Mouse (Mus musculus) testis, adult 2 months (tissue): Measurements from ENCODE around the gene Csrp2. TPM values are rescaled to one million over a fixed set of nuclear protein-coding genes. Genes with fewer than 3 reads are reported as not detected.

Source experiments
- H3K27ac ChIP-seq: fragments of 200-500 bp; 2 replicates; pipeline ENCODE4 v1.5.1; 2012; ENCODE audit warnings: low read depth, low read length; ENCODE audit not compliant: control insufficient read depth, insufficient read depth
- H3K27me3 ChIP-seq: fragments of 200-500 bp; 2 replicates; pipeline ENCODE4 v1.6.1; 2012; ENCODE audit warnings: mild to moderate bottlenecking, low read length, moderate library complexity; ENCODE audit not compliant: control insufficient read depth, insufficient read depth
- H3K36me3 ChIP-seq: fragments of 200-500 bp; 2 replicates; pipeline ENCODE4 v1.6.1; 2012; ENCODE audit warnings: mild to moderate bottlenecking, low read length; ENCODE audit not compliant: control insufficient read depth, insufficient read depth
- H3K4me1 ChIP-seq: fragments of 200-500 bp; 2 replicates; pipeline ENCODE4 v1.6.1; 2012; ENCODE audit warnings: low read length; ENCODE audit not compliant: control insufficient read depth, insufficient read depth
- H3K4me3 ChIP-seq: fragments of 200-500 bp; 2 replicates; pipeline ENCODE4 v1.5.1; 2012; ENCODE audit warnings: low read depth, mild to moderate bottlenecking, low read length, moderate library complexity, mixed read lengths; ENCODE audit not compliant: control insufficient read depth
- CTCF ChIP-seq: fragments of 200-500 bp; IDR thresholded peaks from 2 replicates; pipeline ENCODE4 v1.5.1; 2012; ENCODE audit warnings: low read depth, mild to moderate bottlenecking, inconsistent platforms, low read length, moderate library complexity; ENCODE audit not compliant: control insufficient read depth, insufficient read depth, insufficient replicate concordance
- POLR2A ChIP-seq: fragments of 200-500 bp; IDR thresholded peaks from 2 replicates; pipeline ENCODE4 v1.6.1; 2012; ENCODE audit warnings: low read depth, mild to moderate bottlenecking, inconsistent platforms, low read length, moderate library complexity; ENCODE audit not compliant: control insufficient read depth
- polyA plus RNA-seq: library from polyadenylated mRNA; depleted of rRNA; stranded (reverse); fragments of >200 nt; gene quantifications from 2 replicates; pipeline ENCODE4 v1.2.3, GENCODE M21; 2012; rRNA removed

Csrp2 gene
- polyA plus RNA-seq, result 37.4 and 40.3 TPM in 2 replicates

- Histone ChIP-seq H3K27me3 (no peaks in the 10 kb centered on the region), H3K4me1 (peaks cover 16% of the 10 kb centered on the region), H3K27ac (peak within 1 kb of the TSS; percentile 34; the same call in 1 of the 2 replicates), H3K36me3 (no peaks in the 10 kb centered on the region), H3K4me3 (peak within 1 kb of the TSS; percentile 78)
- TF ChIP-seq CTCF (no peak), POLR2A (peak; percentile 63)
Measured at GRCm38 (mm10) chr10:110919531-110920343, at the start of gene Csrp2. Gene Csrp2 (plus strand): TSS chr10:110919789.

GRCm38 (mm10) chr10:110874853-110875252, 44.7 kb upstream of the Csrp2 start:
- no peak overlapping the region for H3K4me3 ChIP-seq
- H3K27ac ChIP-seq, result no peak overlapping the region
- H3K4me1 ChIP-seq, result no peaks in the 10 kb centered on the region
- no peaks in the 10 kb centered on the region for H3K36me3 ChIP-seq
- no peaks in the 10 kb centered on the region for H3K27me3 ChIP-seq
- TF ChIP-seq CTCF (no peak), POLR2A (no peak)

- TF ChIP-seq POLR2A, result no peak
- no peak for TF ChIP-seq CTCF
- H3K36me3 ChIP-seq, result no peaks in the 10 kb centered on the region
- no peaks in the 10 kb centered on the region for H3K4me1 ChIP-seq
- H3K27me3 ChIP-seq, result no peaks in the 10 kb centered on the region
- H3K27ac ChIP-seq, result no peak overlapping the region
- no peak overlapping the region for H3K4me3 ChIP-seq
Measured at GRCm38 (mm10) chr10:110876956-110877355, 42.6 kb upstream of the Csrp2 start.

- Histone ChIP-seq H3K27ac (no peak overlapping the region), H3K4me3 (no peak overlapping the region), H3K36me3 (no peaks in the 10 kb centered on the region), H3K4me1 (no peaks in the 10 kb centered on the region), H3K27me3 (no peaks in the 10 kb centered on the region)
- TF ChIP-seq POLR2A, result no peak
- no peak for TF ChIP-seq CTCF
Measured at GRCm38 (mm10) chr10:110877851-110878250, 41.7 kb upstream of the Csrp2 start.

- H3K27ac ChIP-seq, result no peak overlapping the region; the same call in 1 of the 2 replicates
- H3K36me3 ChIP-seq, result no peaks in the 10 kb centered on the region
- TF ChIP-seq POLR2A (no peak), CTCF (no peak)
- no peaks in the 10 kb centered on the region for H3K27me3 ChIP-seq
- no peak overlapping the region for H3K4me3 ChIP-seq
- H3K4me1 ChIP-seq, result no peaks in the 10 kb centered on the region
Measured at GRCm38 (mm10) chr10:110878641-110879040, 40.9 kb upstream of the Csrp2 start.

- no peak for TF ChIP-seq POLR2A
- TF ChIP-seq CTCF, result no peak
- no peaks in the 10 kb centered on the region for H3K4me1 ChIP-seq
- no peaks in the 10 kb centered on the region for H3K27me3 ChIP-seq
- H3K4me3 ChIP-seq, result no peak overlapping the region
- H3K27ac ChIP-seq, result peak overlapping the region; percentile 56
- H3K36me3 ChIP-seq, result no peaks in the 10 kb centered on the region
Measured at GRCm38 (mm10) chr10:110879426-110880066, 40.0 kb upstream of the Csrp2 start.

GRCm38 (mm10) chr10:110881346-110881745, 38.2 kb upstream of the Csrp2 start:
- Histone ChIP-seq H3K4me1 (no peaks in the 10 kb centered on the region), H3K36me3 (no peaks in the 10 kb centered on the region), H3K4me3 (no peak overlapping the region), H3K27ac (no peak overlapping the region), H3K27me3 (no peaks in the 10 kb centered on the region)
- TF ChIP-seq POLR2A, result no peak
- no peak for TF ChIP-seq CTCF
